Mouse (Mus musculus) liver, adult 2 months (tissue): ENCODE results near the gene Cbx5.

ENCODE experiments used
- CTCF ChIP-seq: fragments of 200-500 bp; IDR thresholded peaks from 2 replicates; pipeline ENCODE4 v1.5.1; 2011; ENCODE audit warnings: low read depth, low read length, control low read depth
- POLR2A ChIP-seq: fragments of 200-500 bp; IDR thresholded peaks from 2 replicates; pipeline ENCODE4 v1.6.1; 2011; ENCODE audit warnings: low read length, control low read depth; ENCODE audit not compliant: insufficient read depth; ENCODE audit errors: extremely low read depth

DNA sequence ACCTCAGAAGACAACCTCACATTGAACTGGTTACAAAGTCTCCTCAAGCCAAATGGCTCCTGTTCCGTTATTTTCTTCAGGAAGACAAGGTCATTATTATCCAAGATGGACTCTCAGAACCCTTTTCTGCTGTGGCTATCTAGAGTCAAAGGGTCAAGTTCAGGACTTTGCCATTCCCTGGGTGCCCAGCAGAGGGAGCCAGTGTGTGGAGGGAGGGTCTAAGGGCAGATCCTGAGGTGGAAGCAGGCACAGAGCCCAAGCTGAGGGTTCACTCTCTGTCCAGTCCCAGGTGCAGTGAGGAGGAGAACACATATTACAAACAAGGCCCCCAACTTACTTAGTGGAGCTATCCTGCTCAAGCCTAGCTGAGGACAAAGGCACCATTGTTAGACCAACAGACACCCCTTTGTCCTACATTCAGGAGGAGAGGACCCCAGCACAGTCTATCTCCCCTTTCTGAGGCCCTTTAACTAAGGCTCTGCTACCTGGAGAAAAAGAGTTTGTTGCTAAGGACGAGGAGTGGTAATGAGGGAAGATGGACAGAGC is 10.7 kb upstream of the Cbx5 start:
- TF ChIP-seq POLR2A (no peak), CTCF (peak; percentile 98)
